Mouse (Mus musculus): Measurements from ENCODE around the gene Igdcc4.

DNA sequence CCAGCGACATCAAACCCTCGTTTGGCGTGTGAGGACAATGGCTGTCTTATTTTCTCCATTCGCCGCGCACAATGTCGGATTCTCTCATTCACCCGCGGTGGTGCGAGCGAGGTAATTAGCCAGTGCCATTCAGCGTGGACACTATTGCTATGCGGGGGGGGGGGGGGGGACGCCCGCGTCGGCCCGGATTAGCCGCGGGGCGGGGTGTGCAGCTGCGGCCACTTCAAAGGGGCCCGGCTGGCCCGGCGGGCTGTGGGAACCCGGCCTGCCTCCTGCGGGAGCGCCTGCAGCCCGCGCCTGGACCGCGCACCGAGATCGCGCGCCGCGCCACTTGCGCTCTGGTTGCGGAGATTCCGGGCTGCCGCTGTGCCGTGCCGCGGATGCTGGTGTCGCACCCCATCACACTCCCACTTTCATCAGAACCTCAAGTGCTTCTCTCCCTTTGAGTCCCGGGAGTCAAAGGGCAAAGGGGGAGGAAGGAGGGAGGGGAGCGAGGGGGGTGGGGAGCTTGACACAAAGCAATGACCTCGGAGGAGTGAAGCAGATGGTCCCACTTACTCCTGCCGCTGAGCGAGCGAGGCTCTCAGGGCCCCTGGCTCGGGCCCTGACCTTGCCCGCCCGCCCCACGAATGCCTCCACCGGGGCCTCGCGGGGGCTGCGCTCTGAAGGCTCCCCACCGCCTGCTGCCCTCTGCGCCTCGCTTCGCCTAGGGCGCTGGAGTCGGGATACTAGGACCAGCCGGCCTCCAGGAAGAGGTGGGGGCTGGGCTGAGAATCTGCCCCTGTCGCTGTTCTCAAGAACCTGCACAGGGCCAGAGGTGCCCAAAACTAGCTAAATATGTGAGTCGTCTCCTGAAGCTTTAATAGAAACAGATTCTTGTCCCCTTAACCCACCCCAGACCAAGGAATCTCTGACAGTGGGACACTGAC is 61.7 kb downstream of the Igdcc4 start:
- TF ChIP-seq POLR2A (IDR thresholded peaks at IDR 0.05; ENCODE audit: borderline replicate concordance, control insufficient read depth, low read depth, low read length) (no peak), CTCF (IDR thresholded peaks at IDR 0.05; ENCODE audit: control insufficient read depth, insufficient read depth, low read length) (no peak)
